Mouse (Mus musculus) adrenal gland, adult (tissue): ENCODE measurements at regions not wholly inside any gene's neighbourhood (a gene's known extent, or its start where the extent isn't known, plus 50 kb on each side); places are given as distances from the start of the nearest gene placed in this dataset.

Experiments used
- DNase-seq, 2 experiments: peaks; one replicate each; pipeline ENCODE4 v3.0.0; 2022 to 2023; ENCODE audit warnings: low spot score in 1 of 2; ENCODE audit not compliant: inconsistent age in 2 of 2

DNA sequence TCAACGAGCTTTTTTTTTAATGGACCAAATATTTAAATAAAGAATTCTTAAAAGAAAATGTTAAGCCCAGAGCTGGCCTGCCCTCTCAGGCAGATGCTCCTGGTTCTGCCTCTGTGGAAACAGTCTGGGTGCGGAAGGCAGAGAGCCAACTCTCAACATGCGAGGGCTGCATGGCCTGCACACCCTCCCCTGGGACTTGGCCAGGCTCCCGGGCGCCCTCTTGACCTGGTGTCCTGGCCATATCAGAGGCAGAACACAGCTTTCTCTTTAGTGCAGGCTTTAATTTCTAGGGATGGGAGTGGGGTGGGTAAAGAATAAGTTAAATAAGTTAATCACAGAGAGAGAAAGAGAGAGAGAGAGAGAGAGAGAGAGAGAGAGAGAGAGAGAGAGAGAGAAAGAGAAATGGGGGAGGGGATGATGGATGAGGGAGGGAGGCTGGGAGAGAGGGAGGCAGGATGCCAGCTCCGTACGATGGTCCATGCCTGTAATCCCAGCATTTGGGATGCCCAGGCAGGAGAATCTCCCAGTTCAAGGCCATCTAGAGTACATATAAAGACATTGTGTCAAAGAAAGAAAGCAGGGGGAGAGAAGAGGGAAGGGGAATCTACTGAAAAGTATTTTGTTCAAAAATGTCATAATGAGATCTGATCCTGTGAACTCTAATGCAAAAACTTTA is 123.2 kb upstream of the Plekha5 start:
- DNase-seq = peak; percentile 51 to 82

DNA sequence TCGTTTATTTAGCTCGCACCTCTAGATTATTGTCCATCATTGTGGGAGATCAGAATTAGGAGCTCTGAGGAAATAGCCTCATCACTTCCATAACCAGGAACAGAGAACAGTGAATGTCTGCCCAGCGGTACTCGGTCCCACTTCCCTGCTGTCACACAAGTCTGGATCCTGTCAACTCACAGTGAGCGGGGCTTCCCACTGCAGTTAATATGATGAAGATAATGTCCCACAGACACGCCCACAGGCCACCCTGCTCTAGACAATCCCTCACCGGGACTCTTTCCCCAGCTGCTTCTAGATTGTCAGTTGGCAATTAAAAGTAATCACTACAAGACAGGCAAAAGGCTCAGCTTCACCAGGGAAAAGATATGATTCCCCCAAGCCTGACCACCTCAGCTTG is 124.2 kb upstream of the Plekha5 start:
- no peak for DNase-seq

DNA sequence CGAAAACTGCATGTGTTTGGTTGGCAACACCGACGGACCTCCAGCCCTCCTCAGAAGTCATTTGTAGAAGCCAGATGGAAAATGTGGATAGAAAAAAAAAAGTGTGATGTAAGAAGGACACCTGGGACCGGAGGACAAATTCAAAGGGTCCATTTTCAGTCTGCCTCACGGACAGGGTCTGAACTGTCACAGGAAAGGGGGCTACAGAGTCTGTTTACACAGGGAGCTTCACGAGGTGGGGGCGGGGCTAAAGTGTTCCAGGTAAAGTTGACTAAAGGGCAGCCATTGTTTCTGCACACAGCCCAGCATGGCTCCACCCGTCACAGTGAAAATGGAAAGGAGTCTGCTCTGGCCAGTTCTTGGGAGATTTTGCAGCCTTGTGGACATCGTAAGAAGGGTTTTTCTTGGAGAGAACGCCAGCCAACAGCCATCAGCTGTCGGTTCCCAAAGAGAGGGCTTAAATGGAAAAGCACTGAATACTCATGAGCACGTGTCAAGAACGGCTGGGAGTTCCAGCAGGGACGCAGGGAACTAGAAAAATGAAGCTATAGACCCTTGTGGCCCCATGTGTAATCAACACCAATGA is 125.8 kb upstream of the Plekha5 start:
- DNase-seq = no peak

DNA sequence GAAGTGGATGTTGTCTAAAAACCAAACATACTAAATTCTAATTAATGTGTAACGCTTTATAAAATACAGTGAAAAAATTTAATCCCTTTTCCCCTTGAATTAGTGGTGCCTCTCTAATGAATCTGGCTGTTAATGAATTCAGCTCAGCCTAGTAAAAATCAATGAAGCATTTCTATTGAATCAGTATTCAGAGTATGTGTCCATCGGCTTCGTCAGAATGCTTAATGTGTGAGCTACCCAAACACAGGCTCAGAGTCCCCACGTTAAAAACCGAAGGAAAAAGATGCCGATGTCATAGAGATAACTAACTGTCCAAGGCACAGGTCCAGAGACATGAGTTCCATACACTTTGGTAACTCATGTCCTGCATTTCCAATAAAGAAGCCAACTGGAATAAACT is 126.3 kb upstream of the Plekha5 start:
- no peak for DNase-seq

DNA sequence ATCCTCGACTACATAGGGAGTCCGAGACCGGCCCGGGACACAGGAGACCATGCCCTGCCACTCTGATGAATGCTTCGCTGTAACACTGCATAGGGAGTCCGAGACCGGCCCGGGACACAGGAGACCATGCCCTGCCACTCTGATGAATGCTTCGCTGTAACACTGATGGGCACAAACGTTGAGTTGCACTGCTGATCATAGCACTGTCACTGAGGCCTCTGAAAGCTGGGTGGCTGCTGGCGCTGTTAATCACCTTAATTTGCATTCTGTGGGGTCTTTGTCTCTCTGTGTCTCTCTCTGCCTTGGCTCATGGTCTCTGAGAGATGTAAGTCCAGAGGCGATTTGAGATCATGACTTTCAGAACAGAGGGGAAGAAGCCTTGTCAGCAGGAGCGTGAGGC is 133.7 kb upstream of the Plekha5 start:
- no peak for DNase-seq

DNA sequence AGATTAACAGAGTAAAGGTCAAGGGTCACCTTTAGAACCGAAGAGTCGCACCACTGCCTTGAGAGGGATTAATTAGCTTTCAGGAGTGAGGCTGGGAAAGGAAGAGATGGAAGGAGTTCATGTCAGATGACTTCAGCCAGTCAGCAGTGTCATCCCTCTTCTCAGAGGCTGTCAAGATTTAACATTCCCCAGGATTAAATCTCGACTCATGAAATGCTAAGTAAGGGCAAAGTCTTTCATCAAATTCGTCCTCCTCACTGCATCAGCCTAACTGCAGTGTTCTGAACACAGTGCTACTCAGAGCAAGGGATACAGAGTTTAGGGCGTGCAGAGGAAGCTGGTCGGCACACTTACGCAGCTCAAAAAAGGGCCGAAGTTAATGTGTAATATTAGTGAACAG is 135.1 kb upstream of the Plekha5 start:
- no peak for DNase-seq

DNA sequence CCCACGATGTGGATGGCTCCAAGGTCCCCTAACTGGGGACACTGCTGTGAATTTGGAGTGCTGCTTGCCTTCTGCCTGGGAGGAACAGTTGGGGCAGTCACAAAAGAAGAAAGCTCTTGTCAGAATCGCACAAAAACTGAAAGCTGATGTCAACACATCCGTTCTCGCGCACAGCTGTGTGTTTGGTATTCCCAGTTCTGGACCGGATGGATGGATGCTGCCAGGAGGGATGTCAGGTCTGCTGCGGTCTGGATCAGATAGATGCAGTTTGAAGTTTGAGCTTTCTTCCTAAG is 141.6 kb upstream of the Plekha5 start:
- DNase-seq = no peak

DNA sequence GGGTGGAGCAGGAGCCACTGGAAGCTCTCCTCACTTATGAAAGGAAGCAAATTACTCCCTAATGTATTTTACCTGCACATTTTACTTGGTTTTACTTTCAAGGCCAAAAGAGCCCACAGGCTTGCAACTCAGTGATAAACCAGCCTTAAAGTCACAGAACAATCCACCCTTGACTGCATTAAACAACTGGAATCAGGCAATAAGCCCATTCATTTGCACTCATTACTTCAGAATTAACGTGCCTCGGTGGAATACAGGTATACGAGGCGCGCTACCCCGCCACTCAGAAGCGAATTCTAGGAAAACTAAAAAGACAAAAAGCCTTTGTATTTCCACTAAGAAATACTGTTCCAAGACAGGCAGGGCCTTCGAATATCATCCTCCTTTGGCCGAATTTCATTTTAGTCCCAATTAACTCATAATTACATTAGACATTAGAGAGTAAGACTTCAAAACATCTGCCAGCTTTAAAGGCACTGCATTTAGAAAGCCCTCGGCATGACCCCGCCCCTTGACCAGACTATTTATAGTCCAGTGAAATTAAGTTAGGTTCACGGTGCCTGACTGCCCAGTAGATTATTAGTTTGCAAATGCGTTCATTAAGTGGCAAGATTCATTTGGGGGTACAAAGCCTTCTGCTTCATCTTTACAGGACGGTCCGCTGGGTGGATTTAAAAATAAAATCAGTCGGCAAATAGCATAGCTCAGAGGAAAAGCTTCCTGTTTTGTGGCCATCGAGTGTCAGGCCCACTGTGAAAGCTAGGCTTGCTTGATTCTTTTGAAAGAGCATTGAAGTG is 142.2 kb upstream of the Plekha5 start:
- DNase-seq = no peak

DNA sequence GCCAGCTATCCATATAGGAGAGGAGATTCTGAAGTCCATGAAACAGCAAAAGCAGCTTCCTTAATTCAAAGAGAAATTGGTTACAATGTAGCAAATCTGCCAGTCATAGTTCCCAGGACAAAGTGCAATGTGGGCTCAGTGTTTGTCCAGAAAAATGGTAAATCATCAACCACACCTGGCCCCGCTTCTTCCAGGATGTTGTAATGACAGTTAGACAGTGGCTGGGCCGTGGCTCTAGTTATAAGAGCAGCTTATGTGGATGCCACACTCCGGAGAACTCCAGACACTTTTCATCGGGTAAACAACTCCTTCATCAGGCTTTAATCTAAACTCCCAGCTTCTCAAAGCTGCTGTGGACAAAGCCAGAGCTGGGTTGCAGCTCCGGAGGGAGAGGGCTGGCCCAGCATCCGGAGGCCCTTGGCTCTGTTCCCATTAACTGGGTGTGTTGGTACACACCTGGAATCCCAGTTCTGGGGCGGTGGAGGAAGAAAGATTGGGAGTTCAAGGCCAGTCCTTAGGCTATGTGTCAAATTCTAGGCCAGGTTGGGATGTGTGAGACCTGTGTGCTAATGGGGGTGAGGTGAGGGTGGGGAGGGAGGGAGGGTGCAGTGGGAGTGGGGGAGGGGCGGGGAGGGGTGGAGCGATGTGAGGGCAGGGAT is 142.9 kb upstream of the Plekha5 start:
- no peak for DNase-seq

DNA sequence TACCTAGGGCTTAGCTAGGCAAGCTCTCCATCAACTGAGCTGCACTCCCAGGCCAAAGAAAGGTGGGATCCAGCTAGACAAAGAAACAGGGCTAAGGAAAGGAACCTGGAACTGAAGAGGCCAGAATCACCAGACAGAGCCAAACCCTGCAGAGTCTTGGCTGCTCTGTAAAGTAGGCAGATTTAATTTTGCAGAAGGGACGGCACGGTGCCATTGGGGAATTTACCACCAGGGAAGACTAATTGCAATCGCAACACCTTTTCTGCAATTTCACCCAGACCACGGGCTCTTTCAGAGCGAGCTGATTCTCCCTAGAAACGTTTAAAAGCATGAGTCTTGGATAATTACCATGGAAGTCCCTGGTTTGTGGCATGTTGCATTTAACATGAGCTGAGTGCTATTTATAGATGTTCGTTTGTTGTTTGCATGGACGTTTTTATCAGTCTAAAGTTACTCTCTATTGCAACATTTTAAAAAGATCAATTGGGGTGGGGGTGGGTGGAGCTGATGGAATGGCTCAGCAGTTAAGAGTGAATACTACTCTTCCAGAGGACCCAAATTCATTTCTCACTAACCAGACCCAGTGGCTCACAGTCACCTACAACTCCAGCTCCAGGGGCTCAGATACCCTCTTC is 144.0 kb upstream of the Plekha5 start:
- DNase-seq = no peak

DNA sequence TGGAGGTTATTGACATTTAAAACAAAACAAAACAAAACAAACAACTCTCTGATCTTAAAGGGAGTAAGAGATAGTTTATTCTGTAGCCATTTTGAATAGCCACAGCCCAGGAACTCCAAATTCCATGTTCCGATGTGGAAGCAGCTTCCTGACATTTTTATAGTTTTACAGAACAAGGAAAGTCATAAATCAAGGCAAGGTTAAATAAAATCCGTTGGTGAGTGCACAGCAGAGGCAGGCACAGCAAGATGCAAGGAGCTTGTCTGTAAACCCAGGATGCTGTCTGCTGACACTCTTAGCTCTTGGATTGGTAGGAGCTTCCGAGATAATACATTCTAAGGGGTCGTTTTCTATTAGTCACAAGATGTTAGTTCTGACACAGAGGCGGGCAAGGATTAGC is 145.1 kb upstream of the Plekha5 start:
- DNase-seq = peak in 1 of 2 experiments; percentile 37

DNA sequence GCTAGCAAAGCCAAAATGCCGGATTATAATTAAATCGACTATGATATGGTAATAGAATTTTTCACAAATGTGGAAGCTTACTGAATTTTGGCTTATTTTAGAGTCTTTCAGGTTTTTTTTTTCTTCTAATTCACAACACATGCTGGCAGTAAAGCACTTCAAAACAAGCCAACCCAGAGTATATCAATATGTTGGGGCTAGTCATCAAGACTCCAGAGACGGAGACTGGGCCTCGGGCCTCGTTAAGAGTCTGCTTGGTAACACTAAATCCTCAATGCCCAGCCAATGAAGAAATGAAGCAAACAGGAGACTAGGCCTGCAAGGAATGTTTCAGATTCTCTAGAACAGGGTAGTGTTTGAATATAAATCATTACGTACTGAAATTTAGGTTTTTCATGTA is 153.3 kb upstream of the Plekha5 start:
- no peak for DNase-seq

DNA sequence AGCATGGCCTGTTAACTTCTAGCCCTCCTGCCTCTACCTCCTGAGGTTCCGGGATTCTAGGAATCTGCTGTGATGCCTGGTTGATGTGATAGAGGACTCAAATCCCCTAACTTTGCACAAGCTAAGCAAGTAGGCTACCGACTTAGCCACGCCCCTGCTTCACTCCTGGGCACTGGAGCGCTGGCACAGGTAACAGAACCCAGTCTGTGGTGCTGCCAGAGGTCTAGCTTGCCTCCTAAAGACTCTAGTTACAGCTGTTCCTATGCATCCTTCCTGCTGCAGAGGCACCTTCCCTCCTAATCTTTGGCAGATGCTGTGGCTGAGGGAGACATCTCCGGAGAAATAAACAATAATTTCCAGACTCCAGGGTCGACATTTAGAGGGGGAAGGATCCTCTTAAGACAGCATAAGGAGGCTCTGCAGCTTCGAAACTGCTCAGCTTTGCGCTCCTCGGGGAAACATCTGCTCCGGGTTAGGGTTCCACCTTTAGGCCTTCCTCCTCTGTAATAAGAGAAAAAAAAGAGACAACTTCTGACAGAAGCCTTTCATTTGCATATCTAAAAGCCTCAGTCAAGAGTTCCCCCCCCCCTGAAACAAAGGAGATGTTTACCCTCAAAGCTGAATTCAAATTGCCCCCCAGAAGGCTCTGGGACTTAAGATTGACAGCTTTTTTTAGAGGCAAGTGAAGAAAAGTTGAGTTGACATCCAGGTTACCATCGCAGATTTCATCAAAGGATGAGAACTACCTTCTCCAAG is 155.4 kb upstream of the Plekha5 start:
- no peak for DNase-seq

DNA sequence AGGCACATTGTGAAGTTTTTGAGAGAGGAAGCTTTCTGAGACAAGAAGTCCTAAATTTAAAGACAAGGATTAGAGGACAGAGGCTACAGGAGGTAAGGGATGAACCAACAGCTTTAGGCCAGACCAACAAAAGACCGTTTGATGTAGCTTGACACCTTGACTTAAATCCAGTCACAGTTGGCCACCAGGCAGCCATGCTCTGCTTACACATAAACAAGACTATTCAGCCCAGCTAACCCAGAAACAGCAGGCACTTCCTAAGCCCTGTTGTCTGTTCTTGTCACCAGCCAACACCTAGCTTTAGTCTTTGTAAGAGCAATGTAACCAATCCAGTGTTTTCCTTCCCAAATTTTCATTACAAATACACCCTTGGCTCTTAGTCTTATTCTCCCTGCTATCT is 159.9 kb upstream of the Plekha5 start:
- no peak for DNase-seq

DNA sequence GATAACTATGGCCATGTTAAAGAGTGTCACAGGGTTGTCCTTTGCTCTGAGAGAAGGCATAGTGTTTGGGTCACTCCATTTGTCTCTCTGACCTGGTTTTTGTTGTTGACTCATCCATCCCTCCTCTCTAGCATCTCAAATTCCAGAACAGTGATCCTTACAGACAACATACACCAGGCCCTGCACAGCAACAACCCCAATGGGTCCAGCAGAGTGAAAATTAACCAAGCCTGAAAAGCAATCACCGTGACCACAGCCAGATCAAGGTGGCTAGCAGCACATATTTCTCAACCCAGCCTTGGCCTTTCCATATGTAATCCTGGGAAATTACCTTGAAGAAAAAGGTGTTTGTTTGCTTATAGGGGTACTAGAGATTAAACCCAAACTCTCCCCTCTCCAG is 162.0 kb upstream of the Plekha5 start:
- no peak for DNase-seq

DNA sequence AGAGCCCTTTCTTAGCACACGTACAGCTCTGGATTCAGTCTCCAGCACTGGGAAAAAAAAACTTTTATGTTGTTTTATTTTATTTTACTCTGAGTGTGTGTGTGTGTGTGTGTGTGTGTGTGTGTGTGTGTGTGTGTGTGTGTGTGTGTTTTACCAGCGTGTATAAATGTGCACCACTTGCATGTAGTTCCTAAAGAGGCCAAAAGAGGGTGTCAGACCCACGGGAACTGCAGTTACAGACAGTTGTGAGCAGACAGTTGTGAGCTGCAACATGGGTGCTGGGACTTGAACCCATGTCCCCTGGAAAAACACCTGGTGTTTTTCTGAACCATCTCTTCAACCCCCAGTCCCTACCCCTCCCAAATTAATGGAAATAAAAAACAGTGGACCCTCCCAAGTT is 165.1 kb upstream of the Plekha5 start:
- no peak for DNase-seq

DNA sequence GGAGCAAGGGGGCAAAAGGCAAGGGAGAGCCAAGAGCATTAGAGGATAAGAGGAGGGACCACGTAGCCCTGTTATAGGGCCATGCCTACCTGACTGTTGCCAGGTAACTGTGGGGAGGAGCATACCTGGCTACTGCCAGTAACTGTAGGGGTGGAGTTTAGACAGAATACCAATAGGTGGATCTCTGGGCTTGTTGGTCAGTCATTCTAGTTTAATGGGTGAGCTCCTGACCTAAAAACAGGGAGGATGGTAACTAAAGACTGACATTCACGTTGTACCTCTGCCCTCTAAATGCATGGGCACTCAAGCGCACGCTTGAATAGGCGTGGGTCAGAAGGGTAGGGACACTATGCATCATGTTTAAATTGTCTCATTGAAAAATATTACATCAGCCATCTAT is 165.8 kb upstream of the Plekha5 start:
- no peak for DNase-seq

DNA sequence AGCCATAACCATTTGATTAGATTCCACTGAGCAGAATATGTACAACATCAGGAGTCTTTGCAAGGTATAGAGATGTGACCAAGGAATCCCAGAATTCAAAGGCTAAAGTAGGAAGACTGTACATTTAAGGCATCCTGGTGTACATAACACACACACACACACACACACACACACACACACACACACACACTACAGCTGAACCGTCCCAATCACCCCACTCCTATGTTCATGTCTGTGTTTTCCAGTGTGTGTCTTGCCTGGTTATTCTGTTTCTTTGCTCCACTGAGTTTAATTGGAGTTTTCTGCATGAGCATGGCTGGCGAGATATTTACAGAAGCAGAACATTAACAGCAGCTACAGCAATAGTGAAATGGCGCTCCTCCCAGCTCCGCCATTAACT is 172.3 kb upstream of the Plekha5 start:
- DNase-seq = no peak

DNA sequence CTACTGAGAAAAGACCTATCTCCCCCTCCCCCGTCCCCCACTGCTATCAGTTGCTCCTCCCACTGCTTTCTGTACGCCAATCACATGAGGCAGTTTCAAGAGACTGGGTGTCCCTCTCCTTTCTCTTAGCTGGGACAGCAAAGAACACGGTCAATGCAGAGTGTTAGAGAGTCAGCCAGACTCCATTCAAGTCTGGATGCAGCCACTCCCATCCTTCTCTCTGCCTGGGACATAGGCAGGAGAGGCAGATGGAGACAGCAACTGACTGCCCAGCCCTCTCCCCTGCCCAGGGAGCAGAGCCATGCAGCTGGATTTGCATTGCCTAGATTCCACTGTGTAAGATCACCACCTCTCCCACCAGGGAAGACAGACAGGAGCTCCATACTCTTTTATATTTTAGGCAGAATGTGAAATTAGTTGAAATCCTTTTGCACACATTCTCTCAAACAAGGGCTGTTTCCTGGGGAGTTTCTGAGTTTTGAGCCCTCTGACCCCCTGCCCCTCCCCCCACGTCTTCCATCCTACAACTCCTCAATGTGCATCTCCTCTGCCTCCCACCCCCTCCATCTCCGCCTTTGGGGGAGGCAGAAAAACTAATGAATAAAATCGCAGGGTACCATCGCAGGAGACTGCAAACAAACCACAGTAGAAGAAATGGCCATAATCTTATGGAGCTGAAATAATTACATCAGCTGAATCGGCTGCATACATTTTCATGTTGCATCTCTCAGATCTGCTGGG is 180.3 kb upstream of the Plekha5 start:
- no peak for DNase-seq

DNA sequence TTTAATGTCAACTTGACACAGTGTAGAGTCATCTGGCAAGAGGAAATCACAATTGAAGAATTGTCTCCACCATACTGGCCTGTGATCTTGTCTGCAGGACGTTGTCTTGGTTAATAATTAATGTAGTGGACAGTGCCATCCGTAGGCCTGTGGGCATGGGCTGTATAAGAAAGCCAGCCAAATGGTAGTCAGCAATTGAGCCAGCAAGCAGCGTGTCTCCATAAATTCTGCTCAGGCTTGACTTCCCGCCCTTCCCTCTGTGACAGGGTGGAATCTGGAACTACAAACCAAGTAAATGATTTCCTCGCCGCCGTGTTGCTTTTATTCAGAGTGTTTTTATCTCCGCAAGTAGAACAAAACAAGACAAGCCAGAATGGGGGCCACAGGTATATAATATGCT is 184.5 kb upstream of the Plekha5 start:
- DNase-seq = no peak
